Mouse (Mus musculus): ENCODE results near the gene Sirpa.

DNA sequence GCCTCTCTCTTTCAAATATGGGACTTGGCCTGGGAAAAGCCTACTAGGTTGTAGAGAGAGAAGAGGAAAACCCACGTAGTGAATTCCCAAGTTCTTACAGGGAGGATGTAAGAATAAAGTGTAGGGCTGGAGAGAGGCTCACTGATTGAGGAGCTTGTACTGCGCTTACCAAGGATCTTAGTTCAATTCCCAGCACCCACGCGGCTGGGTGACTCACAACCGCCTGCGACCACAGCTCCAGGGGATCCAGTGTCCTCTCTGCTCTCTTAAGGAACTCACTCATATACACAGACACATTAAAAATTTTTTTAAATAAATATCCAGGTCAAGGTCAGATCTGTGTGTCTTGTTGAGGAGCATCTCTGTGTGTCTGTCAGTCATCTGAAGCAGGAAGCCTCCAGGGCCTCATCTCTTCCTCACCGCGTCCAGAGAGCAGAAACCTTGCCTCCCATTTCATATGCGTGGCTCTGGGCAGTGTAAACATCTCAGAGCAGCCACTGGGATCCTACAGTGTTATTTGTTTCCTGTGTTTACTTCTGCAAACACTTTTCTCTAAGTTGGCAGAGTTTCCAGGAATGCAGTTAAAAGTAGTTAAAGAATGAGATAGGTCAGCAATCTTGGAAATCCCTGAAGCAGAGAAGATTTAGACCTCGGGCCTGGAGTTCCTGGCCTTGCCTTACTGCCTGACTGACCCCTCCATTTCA, 22.0 kb downstream of the Sirpa start:
- no peak for TF ChIP-seq NRF1 (IDR thresholded peaks at IDR 0.05; ENCODE audit: low read depth, low read length)
- TF ChIP-seq MAFK (IDR thresholded peaks at IDR 0.05; ENCODE audit: insufficient replicate concordance, low read length): no peak
- TF ChIP-seq TCF12 (IDR thresholded peaks at IDR 0.05; ENCODE audit: low read depth, low read length): no peak
- TF ChIP-seq POLR2A (IDR thresholded peaks at IDR 0.05; ENCODE audit: low read depth, low read length): no peak
- TF ChIP-seq IRF4 (IDR thresholded peaks at IDR 0.05; ENCODE audit: low read depth, low read length): no peak
- TF ChIP-seq ZNF384 (IDR thresholded peaks at IDR 0.05; ENCODE audit: low read depth, low read length): no peak
- TF ChIP-seq MYC (IDR thresholded peaks at IDR 0.05; ENCODE audit: low read depth, low read length): no peak
- no peak for TF ChIP-seq PAX5 (IDR thresholded peaks at IDR 0.05; ENCODE audit: low read length)
- TF ChIP-seq ETS1 (conservative IDR thresholded peaks at IDR 0.05; ENCODE audit: low read depth, low read length): no peak
- TF ChIP-seq SIN3A (IDR thresholded peaks at IDR 0.05; ENCODE audit: low read length): no peak
- TF ChIP-seq EP300 (IDR thresholded peaks at IDR 0.05; ENCODE audit: low read length): no peak
- TF ChIP-seq CTCF (conservative IDR thresholded peaks at IDR 0.05 in 1 of 2, IDR thresholded peaks at IDR 0.05 in 1 of 2; ENCODE audit: low read depth in 2 of 2, low read length in 2 of 2): no peak
- TF ChIP-seq MAX (IDR thresholded peaks at IDR 0.05; ENCODE audit: low read length): no peak
